Mouse (Mus musculus) embryonic facial prominence, embryonic 13.5 days (tissue): Measurements from ENCODE around the gene Slc25a18. TPM values are rescaled to one million over a fixed set of nuclear protein-coding genes. Genes with fewer than 3 reads are reported as not detected.

ENCODE experiments used
- ATAC-seq: fragments of 200-750 bp; cut with Nextera tagmentation; 2 replicates; pipeline ENCODE4 v1.8.0; 2017; ENCODE audit warnings: low read depth; ENCODE audit not compliant: insufficient number of reproducible peaks, insufficient read depth, low FRiP score, low TSS enrichment
- H3K27ac ChIP-seq: fragments of 300-500 bp; sonication (generic); 2 replicates; pipeline ENCODE4 v1.5.1; 2015; ENCODE audit warnings: moderate library complexity, mild to moderate bottlenecking, inconsistent platforms
- H3K27me3 ChIP-seq: fragments of 300-500 bp; sonication (generic); 2 replicates; pipeline ENCODE4 v1.6.1; 2015; ENCODE audit warnings: mild to moderate bottlenecking, inconsistent platforms
- H3K36me3 ChIP-seq: fragments of 300-500 bp; sonication (generic); 2 replicates; pipeline ENCODE4 v1.6.1; 2015; ENCODE audit warnings: mild to moderate bottlenecking, inconsistent platforms
- H3K4me1 ChIP-seq: fragments of 300-500 bp; sonication (generic); 2 replicates; pipeline ENCODE4 v1.6.1; 2015; ENCODE audit warnings: inconsistent platforms
- H3K4me2 ChIP-seq: fragments of 300-500 bp; sonication (generic); 2 replicates; pipeline ENCODE4 v1.6.1; 2015; ENCODE audit warnings: moderate library complexity, mild to moderate bottlenecking, inconsistent platforms
- H3K4me3 ChIP-seq: fragments of 300-500 bp; sonication (generic); 2 replicates; pipeline ENCODE4 v1.5.1; 2015; ENCODE audit warnings: mild to moderate bottlenecking, inconsistent platforms
- H3K9ac ChIP-seq: fragments of 300-500 bp; sonication (generic); 2 replicates; pipeline ENCODE4 v1.6.1; 2015; ENCODE audit warnings: mild to moderate bottlenecking, inconsistent platforms
- H3K9me3 ChIP-seq: fragments of 300-500 bp; sonication (generic); 2 replicates; pipeline ENCODE4 v1.6.1; 2016; ENCODE audit warnings: inconsistent platforms
- WGBS: fragments of 180-500 bp; shearing (Covaris S2); methylation state at CpG from one replicate; pipeline ENCODE4 v1.1.7; 2015; ENCODE audit warnings: mixed read lengths; 5-methylcytosine and 5-hydroxymethylcytosine counted together
- polyA plus RNA-seq: library from polyadenylated mRNA; unstranded; fragments of >200 nt; fragmentation: Nextera tagmentation; extraction: Ambion mirVana; gene quantifications from 2 replicates; pipeline ENCODE4 v1.2.1, GENCODE M21; 2015

Gene Slc25a18
- 0.22 and 0.24 TPM in 2 replicates for polyA plus RNA-seq

DNA sequence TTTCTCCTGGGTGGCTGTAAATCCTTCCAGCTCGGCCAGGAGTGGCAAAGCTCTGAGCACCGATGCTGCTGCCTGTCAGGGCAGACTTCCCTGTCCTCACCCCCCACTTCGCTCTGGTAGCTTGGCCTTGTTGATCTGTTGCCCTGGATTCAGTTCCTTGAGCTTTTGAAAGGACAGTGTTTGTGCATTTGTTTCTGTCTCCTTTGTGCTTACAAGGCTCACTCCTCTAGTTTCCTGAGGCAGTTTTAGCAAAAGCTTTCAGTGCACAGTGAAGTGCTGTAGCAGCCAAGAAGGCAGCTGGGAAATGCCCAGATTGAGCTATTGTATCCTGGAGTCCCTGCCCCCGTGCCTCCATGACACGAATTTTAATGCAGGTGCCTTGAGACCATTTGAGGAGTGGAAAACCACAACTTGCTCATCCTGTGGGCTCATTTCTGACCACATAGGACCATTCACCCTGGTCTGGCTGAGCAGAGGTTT lies at the start of gene Slc25a18:
Gene Slc25a18, plus strand, starts transcription at position 430 of the 480 bp plus-strand sequence.
- H3K27me3 ChIP-seq, result no peaks in the 10 kb centered on the region
- H3K9me3 ChIP-seq, result no peaks in the 10 kb centered on the region
- no peaks in the 10 kb centered on the region for H3K4me1 ChIP-seq
- H3K36me3 ChIP-seq, result no peaks in the 10 kb centered on the region
- no peak within 1 kb of the TSS for H3K9ac ChIP-seq
- ATAC-seq, result no peak
- WGBS, result 69% methylated on average over 5 of the region's 5 CpGs
- H3K4me3 ChIP-seq, result no peak within 1 kb of the TSS
- no peak within 1 kb of the TSS for H3K27ac ChIP-seq
- no peak within 1 kb of the TSS for H3K4me2 ChIP-seq

GRCm38 (mm10) chr6:120725986-120726385 lies 47.4 kb upstream of the Slc25a18 start:
- H3K4me3 ChIP-seq, result no peak overlapping the region
- H3K4me1 ChIP-seq, result no peaks in the 10 kb centered on the region
- no peaks in the 10 kb centered on the region for H3K27me3 ChIP-seq
- H3K9me3 ChIP-seq, result no peaks in the 10 kb centered on the region
- no peak overlapping the region for H3K9ac ChIP-seq
- ATAC-seq, result no peak
- WGBS, result 85% methylated on average over 2 of the region's 2 CpGs
- H3K4me2 ChIP-seq, result no peak overlapping the region
- H3K36me3 ChIP-seq, result no peaks in the 10 kb centered on the region
- no peak overlapping the region for H3K27ac ChIP-seq

GRCm38 (mm10) chr6:120736011-120736410 lies 37.4 kb upstream of the Slc25a18 start:
- no peak overlapping the region for H3K4me3 ChIP-seq
- no peaks in the 10 kb centered on the region for H3K36me3 ChIP-seq
- no peak overlapping the region for H3K27ac ChIP-seq
- no peaks in the 10 kb centered on the region for H3K9me3 ChIP-seq
- H3K4me2 ChIP-seq, result no peak overlapping the region
- no peaks in the 10 kb centered on the region for H3K27me3 ChIP-seq
- ATAC-seq, result no peak
- H3K4me1 ChIP-seq, result no peaks in the 10 kb centered on the region
- WGBS, result 92% methylated on average over 3 of the region's 3 CpGs
- H3K9ac ChIP-seq, result no peak overlapping the region

GRCm38 (mm10) chr6:120736566-120736965 lies 36.8 kb upstream of the Slc25a18 start:
- H3K9ac ChIP-seq, result no peak overlapping the region
- no peak overlapping the region for H3K4me3 ChIP-seq
- WGBS, result 74% methylated on average over 3 of the region's 3 CpGs
- no peak overlapping the region for H3K4me2 ChIP-seq
- no peaks in the 10 kb centered on the region for H3K27me3 ChIP-seq
- H3K36me3 ChIP-seq, result no peaks in the 10 kb centered on the region
- no peaks in the 10 kb centered on the region for H3K9me3 ChIP-seq
- ATAC-seq, result no peak
- no peak overlapping the region for H3K27ac ChIP-seq
- H3K4me1 ChIP-seq, result no peaks in the 10 kb centered on the region

GRCm38 (mm10) chr6:120743130-120743529 lies 30.2 kb upstream of the Slc25a18 start:
- Histone ChIP-seq H3K9me3 (no peaks in the 10 kb centered on the region), H3K4me1 (no peaks in the 10 kb centered on the region), H3K27ac (no peak overlapping the region), H3K4me3 (no peak overlapping the region), H3K4me2 (no peak overlapping the region), H3K36me3 (no peaks in the 10 kb centered on the region), H3K9ac (no peak overlapping the region), H3K27me3 (no peaks in the 10 kb centered on the region)
- WGBS, result 80% methylated on average over 2 of the region's 2 CpGs
- ATAC-seq, result no peak

DNA sequence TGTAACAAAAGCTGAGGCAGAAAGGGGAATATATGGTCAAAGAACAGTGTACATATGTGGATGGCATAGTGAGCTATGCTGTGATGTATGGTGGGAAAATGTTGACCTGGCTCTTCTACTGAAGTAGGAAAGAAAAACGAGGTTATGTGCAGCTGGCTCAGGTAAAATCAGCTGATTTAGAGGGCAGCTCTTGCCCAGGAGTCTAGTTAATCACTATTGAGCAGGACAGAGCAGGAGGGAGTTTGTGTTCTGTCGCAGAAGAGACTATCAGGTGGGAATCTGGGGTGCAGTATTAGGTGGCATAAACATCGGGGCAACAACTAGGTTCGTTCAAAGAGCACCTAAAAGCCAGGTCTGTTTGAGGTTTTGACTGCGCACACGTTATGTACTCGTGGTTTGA lies 29.1 kb upstream of the Slc25a18 start:
- 87% methylated on average over 7 of the region's 7 CpGs for WGBS
- Histone ChIP-seq H3K4me3 (no peak overlapping the region), H3K9ac (no peak overlapping the region), H3K27ac (no peak overlapping the region), H3K27me3 (no peaks in the 10 kb centered on the region), H3K4me1 (no peaks in the 10 kb centered on the region), H3K4me2 (no peak overlapping the region), H3K9me3 (no peaks in the 10 kb centered on the region), H3K36me3 (no peaks in the 10 kb centered on the region)
- ATAC-seq, result no peak

DNA sequence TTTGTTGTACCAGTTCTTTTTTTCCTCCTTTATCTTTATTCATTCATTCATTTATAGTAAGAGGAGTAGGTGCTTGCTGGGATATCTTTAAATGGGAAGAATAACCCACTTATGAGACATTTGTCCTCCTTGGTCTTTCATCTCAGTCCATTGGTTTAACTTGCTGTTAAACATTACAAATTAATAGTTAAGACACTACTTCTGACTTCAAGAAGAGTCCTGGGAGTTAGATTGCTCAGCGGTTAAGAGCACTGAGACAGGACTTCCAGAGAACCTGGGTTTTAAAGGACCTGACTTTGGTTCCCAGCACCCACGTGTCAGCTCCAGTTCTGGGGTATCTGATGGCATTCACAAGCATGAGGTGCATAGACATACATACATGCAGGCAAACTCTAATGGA lies 27.0 kb upstream of the Slc25a18 start:
- 89% methylated on average over 2 of the region's 2 CpGs for WGBS
- H3K36me3 ChIP-seq, result peaks cover 2% of the 10 kb centered on the region; the same call in 1 of the 2 replicates

DNA sequence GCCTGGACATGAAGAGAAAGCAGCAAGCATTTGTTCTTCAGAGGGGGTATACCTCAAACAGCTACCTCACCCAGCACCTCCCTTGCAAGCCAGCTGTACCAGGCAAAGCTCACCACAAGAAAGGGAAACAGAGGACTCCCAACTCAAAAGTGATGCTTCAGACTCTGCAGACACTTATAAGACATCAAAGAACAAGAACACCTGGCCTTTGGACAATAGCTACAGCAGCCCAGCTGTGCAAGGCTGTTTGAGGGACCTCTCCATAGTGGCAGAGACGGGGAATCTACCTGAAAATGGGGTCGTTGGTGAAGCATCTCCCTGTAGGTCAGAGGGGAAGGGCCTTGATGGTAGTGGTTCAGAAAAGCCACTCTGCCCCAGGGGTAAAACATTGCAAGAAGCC lies 12.2 kb upstream of the Slc25a18 start:
- H3K36me3 ChIP-seq, result peaks cover 30% of the 10 kb centered on the region
- 92% methylated on average over 2 of the region's 2 CpGs for WGBS

More for the DNA sequence above, 27.0 kb upstream of the Slc25a18 start:
- H3K4me1 ChIP-seq, result no peaks in the 10 kb centered on the region
- H3K27ac ChIP-seq, result no peak overlapping the region
- H3K4me2 ChIP-seq, result no peak overlapping the region
- ATAC-seq, result no peak
- no peak overlapping the region for H3K4me3 ChIP-seq
- H3K9me3 ChIP-seq, result no peaks in the 10 kb centered on the region
- H3K9ac ChIP-seq, result no peak overlapping the region
- H3K27me3 ChIP-seq, result no peaks in the 10 kb centered on the region

GRCm38 (mm10) chr6:120769972-120770371 lies 3.4 kb upstream of the Slc25a18 start:
- no peak overlapping the region for H3K4me3 ChIP-seq
- ATAC-seq, result no peak
- WGBS, result 90% methylated on average over 1 of the region's 1 CpGs
- H3K4me1 ChIP-seq, result no peaks in the 10 kb centered on the region
- H3K27ac ChIP-seq, result no peak overlapping the region
- H3K4me2 ChIP-seq, result no peak overlapping the region
- no peak overlapping the region for H3K9ac ChIP-seq
- H3K27me3 ChIP-seq, result no peaks in the 10 kb centered on the region
- H3K36me3 ChIP-seq, result no peaks in the 10 kb centered on the region; the same call in 1 of the 2 replicates
- no peaks in the 10 kb centered on the region for H3K9me3 ChIP-seq

More for the DNA sequence above, 12.2 kb upstream of the Slc25a18 start:
- ATAC-seq, result no peak
- no peak overlapping the region for H3K4me3 ChIP-seq
- no peak overlapping the region for H3K27ac ChIP-seq
- H3K9ac ChIP-seq, result no peak overlapping the region
- no peaks in the 10 kb centered on the region for H3K9me3 ChIP-seq
- H3K27me3 ChIP-seq, result no peaks in the 10 kb centered on the region
- H3K4me2 ChIP-seq, result no peak overlapping the region
- no peaks in the 10 kb centered on the region for H3K4me1 ChIP-seq

DNA sequence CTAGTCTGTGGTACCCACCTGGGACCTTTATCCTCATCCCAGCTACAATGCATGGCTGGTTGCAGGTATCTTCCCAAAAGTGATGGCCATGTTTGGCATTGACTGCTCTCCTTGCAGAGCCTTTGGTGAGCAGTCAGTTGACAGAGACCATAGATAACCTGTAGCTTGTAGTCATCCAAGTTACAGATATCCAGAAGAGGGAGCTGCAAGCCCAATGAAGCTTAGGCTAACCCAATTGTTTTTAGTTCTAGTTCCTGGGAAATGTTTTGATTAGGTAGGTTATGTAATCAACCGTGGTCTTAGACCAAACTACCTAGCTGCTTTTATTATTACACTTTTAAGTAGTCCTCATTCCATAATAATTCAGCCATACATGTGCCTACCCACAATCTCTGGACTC lies 2.0 kb upstream of the Slc25a18 start:
- no peak overlapping the region for H3K9ac ChIP-seq
- no peak overlapping the region for H3K4me3 ChIP-seq
- no peaks in the 10 kb centered on the region for H3K4me1 ChIP-seq
- no peaks in the 10 kb centered on the region for H3K27me3 ChIP-seq
- 78% methylated on average over 1 of the region's 1 CpGs for WGBS
- H3K36me3 ChIP-seq, result no peaks in the 10 kb centered on the region
- ATAC-seq, result no peak
- H3K27ac ChIP-seq, result no peak overlapping the region
- no peak overlapping the region for H3K4me2 ChIP-seq
- H3K9me3 ChIP-seq, result no peaks in the 10 kb centered on the region

DNA sequence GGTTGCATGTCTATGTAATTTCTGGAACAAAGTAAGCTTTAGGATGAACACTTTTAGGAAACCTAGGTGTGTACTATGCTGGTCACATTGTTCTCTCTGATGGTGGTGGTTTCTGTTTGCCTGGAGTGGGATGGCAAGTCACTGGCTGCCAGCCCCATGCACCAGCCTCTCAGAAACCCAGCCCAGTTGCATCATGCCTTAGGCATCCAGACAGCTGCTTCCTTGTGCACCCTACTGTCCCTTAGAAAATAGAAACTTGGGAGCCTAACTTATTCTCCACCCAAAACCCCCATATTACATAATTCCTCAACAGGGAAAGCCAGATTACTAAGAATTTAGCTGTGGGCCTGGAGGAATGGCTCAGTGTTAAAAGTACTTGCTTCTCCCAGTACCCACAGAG lies 1.4 kb upstream of the Slc25a18 start:
- no peaks in the 10 kb centered on the region for H3K4me1 ChIP-seq
- H3K4me3 ChIP-seq, result no peak overlapping the region
- H3K27ac ChIP-seq, result no peak overlapping the region
- H3K9me3 ChIP-seq, result no peaks in the 10 kb centered on the region
- no peaks in the 10 kb centered on the region for H3K27me3 ChIP-seq
- H3K9ac ChIP-seq, result no peak overlapping the region
- H3K36me3 ChIP-seq, result no peaks in the 10 kb centered on the region
- ATAC-seq, result no peak
- no peak overlapping the region for H3K4me2 ChIP-seq

DNA sequence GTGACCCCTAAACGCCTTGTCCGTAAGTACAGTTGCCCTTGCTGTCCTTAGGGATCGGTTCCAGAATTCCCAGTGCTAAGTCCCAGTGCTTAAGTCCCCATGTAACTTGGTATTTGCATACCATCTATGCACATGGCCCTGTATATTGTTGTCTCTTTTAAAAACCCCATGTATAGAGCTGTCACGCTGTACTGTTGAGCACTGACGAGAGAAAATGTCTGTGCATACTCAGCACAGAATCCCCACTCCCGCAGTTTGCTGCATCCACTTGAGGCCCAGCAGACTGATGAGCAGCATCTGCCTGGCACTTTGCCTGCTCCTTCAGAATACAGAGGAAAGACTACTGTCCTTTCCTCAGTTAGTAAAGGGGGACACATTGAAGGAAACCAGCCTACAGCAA lies 385 bp downstream of the Slc25a18 start:
- 76% methylated on average over 6 of the region's 6 CpGs for WGBS
- Histone ChIP-seq H3K36me3 (no peaks in the 10 kb centered on the region), H3K9ac (no peak overlapping the region), H3K27ac (no peak overlapping the region), H3K4me2 (no peak overlapping the region), H3K4me3 (no peak overlapping the region), H3K4me1 (no peaks in the 10 kb centered on the region), H3K27me3 (no peaks in the 10 kb centered on the region), H3K9me3 (no peaks in the 10 kb centered on the region)
- ATAC-seq, result no peak

DNA sequence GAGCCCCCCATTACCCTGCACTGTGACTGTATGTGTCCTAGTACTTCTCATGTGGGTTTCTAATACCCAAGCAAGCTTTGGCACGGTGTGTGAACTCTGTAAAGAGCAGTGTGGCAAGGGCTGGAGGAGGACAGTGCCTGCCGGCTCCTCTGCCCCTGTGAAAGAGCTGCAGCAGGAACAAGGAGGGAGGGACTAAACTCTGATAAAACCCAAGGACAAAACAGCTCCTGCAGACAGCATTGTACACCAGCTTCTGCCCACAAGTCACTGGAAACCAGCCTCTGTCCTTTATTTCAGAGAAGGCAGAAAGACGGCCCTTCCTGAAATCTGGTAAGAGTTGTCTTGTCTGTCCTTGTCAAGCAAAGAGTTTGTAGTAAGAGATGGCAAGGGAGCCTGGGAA lies 2.9 kb downstream of the Slc25a18 start:
- H3K4me3 ChIP-seq, result no peak overlapping the region

More for the DNA sequence above, 2.9 kb downstream of the Slc25a18 start:
- Histone ChIP-seq H3K36me3 (no peaks in the 10 kb centered on the region), H3K9me3 (no peaks in the 10 kb centered on the region), H3K9ac (no peak overlapping the region), H3K27ac (no peak overlapping the region), H3K4me1 (no peaks in the 10 kb centered on the region), H3K4me2 (no peak overlapping the region), H3K27me3 (no peaks in the 10 kb centered on the region)
- 75% methylated on average over 3 of the region's 3 CpGs for WGBS
- no peak for ATAC-seq
